Mouse (Mus musculus) left cerebral cortex, postnatal 10 days (tissue): ENCODE results near the gene Actr8. TPM values are rescaled to one million over a fixed set of nuclear protein-coding genes. Genes with fewer than 3 reads are reported as not detected.

Experiments
- DNase-seq, 2 experiments: peaks; one replicate each; pipeline ENCODE4 v3.0.0; 2021 to 2022; ENCODE audit warnings: low spot score in 2 of 2, mixed read lengths in 1 of 2; ENCODE audit errors: extremely low spot score in 1 of 2
- intact Hi-C: fragments of 180-260 bp; cut with DNase I; formaldehyde crosslinking; loops from one replicate; pipeline ENCODE4 v1.15.1; 2025
- total RNA-seq, 2 experiments: library from RNA; stranded (reverse); gene quantifications; 2 replicates each; pipeline ENCODE4 v1.2.3; 2021

The Actr8 gene
- total RNA-seq, 2 experiments from 2014 or later: 65.5 to 68.1 TPM

GRCm38 (mm10) chr14:29987276-29987675 lies 9.1 kb downstream of the Actr8 start:
- DNase-seq: no peak
- intact Hi-C loops: loop anchor here (10.0 kb wide), 1 partner anchor 108 kb away; no protein-coding TSS in a partner anchor

GRCm38 (mm10) chr14:29987739-29988138 lies 9.6 kb downstream of the Actr8 start:
- DNase-seq: no peak
- intact Hi-C loops: loop anchor here (10.0 kb wide), 1 partner anchor 107 kb away; no protein-coding TSS in a partner anchor

DNA sequence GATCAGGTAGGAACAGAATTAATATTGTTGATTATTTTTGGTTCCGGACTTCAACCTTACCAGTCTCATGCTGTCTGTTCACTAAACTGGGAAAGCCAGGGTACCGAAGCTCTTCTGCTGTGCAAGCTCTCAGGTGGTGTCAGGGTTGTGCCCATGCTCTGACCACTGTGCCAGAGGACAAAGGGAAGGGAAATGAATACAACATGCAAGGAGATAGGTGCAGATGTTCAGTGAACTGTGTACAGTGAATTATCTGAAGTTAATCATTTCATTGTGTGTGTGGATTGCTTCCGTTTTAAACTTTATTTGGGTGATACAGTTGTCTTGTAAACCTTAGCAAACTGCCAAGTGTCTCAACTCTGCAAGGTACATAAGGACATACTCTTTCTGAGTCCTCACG lies 10.2 kb downstream of the Actr8 start:
- DNase-seq: no peak
- intact Hi-C loops: loop anchor here (10.0 kb wide), 1 partner anchor 106 kb away; no protein-coding TSS in a partner anchor

- intact Hi-C loops: loop anchor here (10.0 kb wide), 1 partner anchor 490 kb away; no protein-coding TSS in a partner anchor
- DNase-seq: no peak
Measured at GRCm38 (mm10) chr14:29994976-29995375, 16.8 kb downstream of the Actr8 start.

- DNase-seq: no peak
- intact Hi-C loops: loop anchor here (10.0 kb wide), 1 partner anchor 489 kb away; no protein-coding TSS in a partner anchor
Measured at GRCm38 (mm10) chr14:29996000-29996751, 18.0 kb downstream of the Actr8 start.

- DNase-seq: no peak
- intact Hi-C loops: loop anchor here (10.0 kb wide), 1 partner anchor 487 kb away; no protein-coding TSS in a partner anchor
Measured at GRCm38 (mm10) chr14:29997345-29997744, 19.2 kb downstream of the Actr8 start.

- intact Hi-C loops: loop anchor here (10.0 kb wide), 1 partner anchor 486 kb away; no protein-coding TSS in a partner anchor
- no peak for DNase-seq
Measured at GRCm38 (mm10) chr14:29998747-29999474, 20.8 kb downstream of the Actr8 start.

DNA sequence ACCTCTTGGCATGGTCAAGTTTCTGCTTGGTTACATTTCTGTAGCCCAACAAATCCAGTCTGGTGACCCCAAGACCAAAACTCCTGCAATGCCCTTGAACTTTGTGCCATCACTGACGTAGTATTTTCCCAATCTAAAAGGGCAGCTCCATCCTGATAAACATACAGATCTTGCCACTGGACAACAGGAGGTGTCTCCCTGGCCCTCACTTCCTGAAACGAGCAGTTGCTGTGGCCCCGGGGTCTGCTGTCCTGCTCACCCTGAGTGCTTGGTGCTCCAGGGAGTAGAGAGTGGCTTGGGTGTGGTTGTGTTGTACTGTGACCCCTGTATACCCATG lies 21.3 kb downstream of the Actr8 start:
- intact Hi-C loops: loop anchor here (10.0 kb wide), 1 partner anchor 485 kb away; no protein-coding TSS in a partner anchor
- no peak for DNase-seq

DNA sequence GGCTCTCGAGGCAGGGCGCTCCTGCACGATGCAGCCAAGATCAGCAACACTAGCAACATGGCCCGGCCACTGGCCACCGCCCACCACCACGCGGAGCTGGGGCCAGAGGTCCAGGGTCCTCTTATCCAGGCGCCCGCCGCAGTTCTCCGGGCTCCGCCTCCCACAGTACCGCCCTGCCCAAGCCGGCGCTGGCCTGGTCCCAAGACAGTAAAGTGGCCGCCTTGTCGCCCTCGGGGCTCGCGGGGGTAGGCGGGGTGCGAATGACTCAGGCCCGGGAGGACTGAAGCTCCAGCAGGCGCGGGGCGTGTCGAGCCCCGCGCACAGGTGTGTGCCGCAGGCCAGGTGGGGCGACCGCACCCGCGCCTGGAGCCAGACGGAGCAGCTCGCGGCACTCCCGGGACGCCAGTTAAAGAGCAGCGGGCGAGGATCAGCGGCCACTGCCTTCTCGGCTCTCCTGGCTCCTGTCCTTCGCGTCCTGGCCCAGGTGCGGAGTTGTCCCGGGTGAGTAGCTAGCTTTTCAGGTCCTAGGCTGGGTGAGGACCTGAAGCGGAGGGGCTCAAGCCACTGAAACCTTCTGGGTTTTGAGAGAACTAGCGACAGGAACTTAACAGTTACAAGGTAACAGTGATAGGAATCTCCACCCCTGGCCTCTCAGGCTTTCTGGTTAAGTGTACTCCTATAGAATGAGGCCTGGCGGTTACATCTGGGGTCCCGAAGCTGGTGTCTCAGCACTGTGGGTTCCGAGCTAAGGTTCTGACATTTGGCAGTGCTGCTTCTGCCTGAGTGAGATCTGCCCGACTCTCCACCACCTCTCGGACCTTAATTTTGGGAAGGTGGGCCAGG lies 30.8 kb downstream of the Actr8 start, which contains the start of the genes Il17rb and Chdh:
TSS of gene Il17rb (minus strand) at position 164 of the 843 bp plus-strand sequence.
TSS of gene Chdh (plus strand) at position 291 of the 843 bp plus-strand sequence.
- DNase-seq: peak in 1 of 2 experiments; percentile 75
- intact Hi-C loops: no loop called here

DNA sequence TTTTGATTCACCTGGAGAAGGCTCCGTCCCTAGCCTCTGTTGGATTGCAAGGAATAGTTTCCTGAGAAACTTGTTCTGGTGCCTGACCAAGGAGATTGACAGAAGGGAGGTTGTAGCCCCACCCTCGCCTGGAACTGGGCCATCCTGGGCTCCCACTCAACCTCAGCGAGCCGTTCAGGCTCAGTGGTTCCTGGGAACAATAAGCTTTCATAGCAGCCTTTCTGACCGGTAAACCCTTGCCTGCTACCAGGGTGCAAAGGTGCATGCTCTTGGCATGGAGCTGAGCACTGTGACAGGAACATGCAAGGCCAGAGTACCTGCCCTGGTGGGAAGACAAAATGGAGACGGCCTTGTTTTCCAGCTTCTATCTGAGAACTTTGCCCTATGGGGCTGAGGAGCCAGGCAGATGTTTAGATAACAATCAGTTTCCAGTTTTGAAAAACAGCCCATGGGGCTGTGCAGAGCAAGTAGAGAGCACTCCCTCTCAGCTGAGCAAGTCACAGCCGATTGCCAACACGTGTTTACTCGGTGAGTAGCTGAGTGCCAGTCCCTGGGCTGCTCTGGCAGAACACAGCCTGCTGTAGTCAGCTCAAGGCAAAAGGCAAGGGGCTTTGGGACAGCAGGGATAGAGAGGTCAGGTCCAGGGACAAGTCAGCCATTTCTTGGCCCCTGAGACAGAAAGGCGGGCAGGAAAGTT lies 31.9 kb downstream of the Actr8 start:
- intact Hi-C loops: no loop called here
- peak in 1 of 2 experiments; percentile 66 for DNase-seq

GRCm38 (mm10) chr14:30011886-30012560 lies 33.9 kb downstream of the Actr8 start:
- intact Hi-C loops: no loop called here
- DNase-seq: no peak

- intact Hi-C loops: no loop called here
- DNase-seq: no peak
Measured at GRCm38 (mm10) chr14:30014487-30014886, 36.4 kb downstream of the Actr8 start.

DNA sequence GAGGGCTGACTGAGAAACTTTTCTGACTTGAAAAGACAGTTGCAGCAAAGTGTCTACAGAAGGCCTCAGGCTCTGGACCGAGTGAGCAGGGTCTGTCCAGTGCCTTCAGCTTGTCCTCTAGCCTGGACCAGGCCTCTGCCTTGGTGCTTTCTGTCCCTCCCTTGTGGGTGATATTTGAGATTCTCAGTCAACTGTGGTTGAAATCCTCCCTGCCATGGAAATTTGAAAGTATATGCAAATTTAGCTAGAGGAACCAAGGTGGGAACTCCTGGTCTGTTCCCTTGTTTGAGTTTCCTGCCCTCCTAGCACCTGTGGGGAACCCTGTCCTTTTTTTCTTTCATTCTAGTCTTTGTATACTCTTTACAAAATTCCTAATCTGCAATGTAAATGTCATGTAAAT lies 36.9 kb downstream of the Actr8 start:
- intact Hi-C loops: no loop called here
- DNase-seq: no peak

DNA sequence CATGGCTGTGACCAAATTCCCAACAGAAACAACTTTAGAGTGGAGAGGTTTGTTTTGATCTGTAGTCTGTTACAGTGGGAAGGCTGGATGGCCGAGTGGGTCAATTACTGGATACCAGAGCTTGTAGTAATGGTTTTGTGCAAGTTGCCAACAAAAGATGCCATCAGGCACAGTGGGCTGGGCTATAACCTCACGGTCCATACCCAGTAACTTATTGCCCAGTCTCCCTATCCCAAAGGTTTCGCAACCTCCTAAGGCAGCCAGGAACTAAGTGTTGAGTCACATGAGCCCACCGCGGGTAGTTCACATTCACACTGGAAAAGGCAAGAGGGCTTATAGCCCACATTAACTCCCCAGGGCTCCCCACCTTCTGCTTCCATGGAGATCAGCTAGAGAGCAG lies 38.5 kb downstream of the Actr8 start:
- intact Hi-C loops: no loop called here

DNA sequence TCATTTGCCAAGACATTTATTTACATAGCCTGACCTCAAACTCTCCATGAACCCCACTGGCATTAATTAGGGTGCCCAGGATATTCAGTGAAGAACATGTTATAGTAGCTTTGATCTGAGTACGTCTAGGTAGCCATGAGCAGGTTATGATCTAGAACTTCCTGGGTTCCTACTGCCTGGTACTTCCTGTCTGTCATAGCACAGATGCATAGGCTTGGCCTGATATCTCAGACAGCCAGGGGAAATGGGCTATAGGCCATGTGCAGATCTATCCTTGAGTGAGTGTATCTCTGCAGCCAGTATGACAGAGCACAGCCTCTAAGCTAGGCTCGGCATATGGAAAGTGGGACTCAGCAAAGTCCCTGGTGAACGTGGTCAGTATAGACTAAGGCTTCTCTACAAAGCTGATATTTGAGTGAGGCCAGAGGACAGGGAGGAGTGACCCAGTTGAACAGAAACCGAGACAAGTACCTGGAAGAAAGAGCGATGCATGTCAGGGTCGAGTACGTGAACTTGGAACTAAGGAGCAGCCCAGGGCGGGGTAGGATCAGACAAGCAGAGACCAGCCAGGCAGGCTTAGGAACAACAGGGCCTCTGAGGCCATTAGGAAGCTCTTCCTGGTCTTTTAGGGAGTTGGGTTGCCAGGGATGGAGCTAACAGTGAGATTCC lies 39.8 kb downstream of the Actr8 start:
- intact Hi-C loops: no loop called here
- DNase-seq: no peak

More for the DNA sequence above, 38.5 kb downstream of the Actr8 start:
- DNase-seq: no peak

- intact Hi-C loops: no loop called here
- DNase-seq: no peak
Measured at GRCm38 (mm10) chr14:30018463-30018801, 40.3 kb downstream of the Actr8 start.

DNA sequence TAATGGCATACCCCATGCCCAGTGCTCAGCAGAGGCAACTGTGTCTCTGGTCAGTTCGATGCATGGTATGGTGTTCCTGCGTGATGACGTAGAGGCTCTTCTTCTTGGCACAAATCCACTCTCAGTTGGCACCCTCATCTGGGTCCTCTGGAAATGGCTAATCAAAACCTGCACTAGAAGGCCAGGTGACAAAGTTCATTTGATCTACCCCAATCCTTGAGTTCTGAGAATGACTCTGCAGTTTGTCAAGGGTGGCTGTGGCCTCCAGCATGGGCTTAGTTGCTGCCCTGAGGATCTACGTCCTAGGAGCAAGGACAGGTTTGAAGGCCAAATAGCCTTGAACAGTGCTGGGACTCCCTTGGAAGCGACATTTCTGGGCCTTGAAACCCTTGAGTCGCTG lies 40.7 kb downstream of the Actr8 start:
- intact Hi-C loops: no loop called here
- no peak for DNase-seq
